Mouse (Mus musculus) myocyte (in vitro differentiated cells): ENCODE measurements around the gene Tmem208. TPM values are rescaled to one million over a fixed set of nuclear protein-coding genes. Genes with fewer than 3 reads are reported as not detected.

Source experiments
- H3K27me3 ChIP-seq: one replicate; pipeline ENCODE4 v1.6.1; 2011; ENCODE audit not compliant: control insufficient read depth, insufficient read depth, insufficient read length
- H3K36me3 ChIP-seq: one replicate; pipeline ENCODE4 v1.6.1; 2011; ENCODE audit not compliant: control insufficient read depth, insufficient read depth
- H3K4me2 ChIP-seq: one replicate; pipeline ENCODE4 v1.6.1; 2011; ENCODE audit warnings: low read depth, control low read depth
- H3K4me3 ChIP-seq: one replicate; pipeline ENCODE4 v1.5.1; 2011; ENCODE audit warnings: mild to moderate bottlenecking, control low read depth, moderate library complexity
- H3K79me2 ChIP-seq: one replicate; pipeline ENCODE4 v1.6.1; 2011; ENCODE audit not compliant: control insufficient read depth, insufficient read depth
- H3ac ChIP-seq: one replicate; pipeline ENCODE4 v1.6.1; 2011; ENCODE audit not compliant: control insufficient read depth, insufficient read length
- CEBPB ChIP-seq: IDR thresholded peaks from 2 replicates; pipeline ENCODE4 v1.6.1; 2011; ENCODE audit warnings: mild to moderate bottlenecking, moderate library complexity; ENCODE audit not compliant: poor library complexity, insufficient read depth, severe bottlenecking
- E2F4 ChIP-seq: IDR thresholded peaks from one replicate; pipeline ENCODE4 v1.6.1; 2011; ENCODE audit warnings: mild to moderate bottlenecking, control low read depth, moderate library complexity; ENCODE audit not compliant: insufficient read depth
- MAX ChIP-seq: IDR thresholded peaks from one replicate; pipeline ENCODE4 v1.6.1; 2011; ENCODE audit warnings: low read depth, mild to moderate bottlenecking, control low read depth
- MYOD1 ChIP-seq, 3 experiments: IDR thresholded peaks; one replicate each; pipeline ENCODE4 v1.6.1; 2011; ENCODE audit warnings: control low read depth in 2 of 3, low read depth in 2 of 3, mild to moderate bottlenecking in 2 of 3, moderate library complexity in 1 of 3; ENCODE audit not compliant: insufficient read length in 2 of 3, control insufficient read depth in 1 of 3
- MYOG ChIP-seq, 3 experiments: IDR thresholded peaks; one replicate each; pipeline ENCODE4 v1.6.1; 2011; ENCODE audit warnings: control low read depth in 2 of 3, low read depth in 2 of 3, mild to moderate bottlenecking in 2 of 3; ENCODE audit not compliant: insufficient read length in 2 of 3, control insufficient read depth in 1 of 3, insufficient read depth in 1 of 3
- POLR2A ChIP-seq: IDR thresholded peaks from one replicate; pipeline ENCODE4 v1.6.1; 2011; ENCODE audit warnings: low read depth, mild to moderate bottlenecking, control low read depth, moderate library complexity; ENCODE audit not compliant: insufficient read length
- POLR2AphosphoS2 ChIP-seq: IDR thresholded peaks from one replicate; pipeline ENCODE4 v1.6.1; 2011; ENCODE audit warnings: low read depth, control low read depth; ENCODE audit not compliant: insufficient read length
- REST ChIP-seq: IDR thresholded peaks from one replicate; pipeline ENCODE4 v1.6.1; 2011; ENCODE audit warnings: mild to moderate bottlenecking, control low read depth, moderate library complexity; ENCODE audit not compliant: insufficient read depth, insufficient read length
- SRF ChIP-seq: IDR thresholded peaks from one replicate; pipeline ENCODE4 v1.6.1; 2011; ENCODE audit warnings: low read depth; ENCODE audit not compliant: control insufficient read depth, insufficient read length
- TCF12 ChIP-seq: IDR thresholded peaks from one replicate; pipeline ENCODE4 v1.6.1; 2011; ENCODE audit warnings: mild to moderate bottlenecking, control low read depth; ENCODE audit not compliant: poor library complexity, insufficient read depth, severe bottlenecking
- TCF3 ChIP-seq: IDR thresholded peaks from one replicate; pipeline ENCODE4 v1.6.1; 2011; ENCODE audit warnings: low read depth, control low read depth; ENCODE audit not compliant: insufficient read length
- USF1 ChIP-seq: IDR thresholded peaks from one replicate; pipeline ENCODE4 v1.6.1; 2011; ENCODE audit warnings: low read depth, mild to moderate bottlenecking, control low read depth, moderate library complexity
- polyA plus RNA-seq: library from polyadenylated mRNA; unstranded; fragments of >200 nt; fragmentation: generic; extraction: Trizol; gene quantifications from one replicate; pipeline ENCODE4 v1.2.1, GENCODE M21; 2012; ENCODE audit warnings: missing spikeins

The Tmem208 gene
- polyA plus RNA-seq, 1 experiment = 109 TPM

DNA sequence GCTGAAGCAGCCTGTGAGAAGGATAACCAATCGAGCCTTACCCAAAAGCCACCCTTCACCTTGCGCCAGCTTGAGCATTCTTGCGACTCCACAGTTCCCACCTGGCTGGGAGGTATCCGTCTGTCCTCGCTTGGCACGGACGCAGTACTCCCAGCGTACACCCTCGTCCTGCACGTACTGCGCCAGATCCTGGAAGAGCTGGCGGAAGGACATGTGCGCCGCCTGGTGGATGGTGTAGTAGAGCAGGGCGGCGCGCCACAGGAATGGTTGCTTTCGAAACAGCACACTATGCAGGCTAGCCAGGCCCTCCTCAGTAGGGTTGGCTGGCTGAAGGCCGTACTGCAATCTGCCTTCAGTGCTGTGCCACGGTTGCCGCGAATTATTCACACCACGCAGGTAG lies 43.1 kb upstream of the Tmem208 start:
- Histone ChIP-seq H3K36me3 (peaks cover 4% of the 10 kb centered on the region), H3K27me3 (no peaks in the 10 kb centered on the region), H3K4me2 (no peak overlapping the region), H3ac (no peak overlapping the region), H3K79me2 (peaks cover 18% of the 10 kb centered on the region), H3K4me3 (no peak overlapping the region)
- TF ChIP-seq USF1 (no peak), MYOD1 (IDR thresholded peaks at IDR 0.05; ENCODE audit: control insufficient read depth in 1 of 3, insufficient read length in 2 of 3, low read depth in 2 of 3) (no peak), POLR2A (no peak), POLR2AphosphoS2 (peak; percentile 81), MYOG (IDR thresholded peaks at IDR 0.05; ENCODE audit: control insufficient read depth in 1 of 3, insufficient read depth in 1 of 3, insufficient read length in 2 of 3, low read depth in 2 of 3) (no peak), SRF (no peak), MAX (no peak), REST (no peak), E2F4 (no peak)

DNA sequence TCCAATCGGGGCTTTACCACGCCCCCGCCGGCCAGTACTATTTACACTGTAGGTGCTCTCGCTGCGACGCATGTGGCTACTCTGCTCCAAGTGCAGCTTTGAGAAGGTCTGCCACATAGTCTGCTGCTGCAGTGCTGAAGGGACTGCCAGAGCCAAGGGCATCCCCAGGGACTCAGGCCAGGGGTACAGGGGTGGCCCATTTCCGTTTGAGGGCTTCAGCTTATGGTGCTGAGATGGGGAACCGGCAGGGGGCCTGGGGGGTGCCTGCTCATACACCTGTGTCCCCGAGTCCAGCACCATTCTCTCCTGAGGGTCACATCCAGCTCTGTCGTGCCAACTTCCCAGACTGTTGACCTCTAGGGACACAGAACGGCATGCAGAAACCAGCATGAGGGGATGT lies 40.6 kb upstream of the Tmem208 start:
- no peak overlapping the region for H3K4me3 ChIP-seq
- no peak overlapping the region for H3K4me2 ChIP-seq
- H3K27me3 ChIP-seq = no peaks in the 10 kb centered on the region
- peaks cover 23% of the 10 kb centered on the region for H3K79me2 ChIP-seq
- H3K36me3 ChIP-seq = peaks cover 4% of the 10 kb centered on the region
- no peak overlapping the region for H3ac ChIP-seq
- no peak for TF ChIP-seq TCF3
- no peak for TF ChIP-seq SRF
- TF ChIP-seq MYOD1 (IDR thresholded peaks at IDR 0.05; ENCODE audit: control insufficient read depth in 1 of 3, insufficient read length in 2 of 3, low read depth in 2 of 3) = no peak
- no peak for TF ChIP-seq MAX
- TF ChIP-seq POLR2A = no peak
- TF ChIP-seq USF1 = no peak
- TF ChIP-seq TCF12 = no peak
- no peak for TF ChIP-seq CEBPB

DNA sequence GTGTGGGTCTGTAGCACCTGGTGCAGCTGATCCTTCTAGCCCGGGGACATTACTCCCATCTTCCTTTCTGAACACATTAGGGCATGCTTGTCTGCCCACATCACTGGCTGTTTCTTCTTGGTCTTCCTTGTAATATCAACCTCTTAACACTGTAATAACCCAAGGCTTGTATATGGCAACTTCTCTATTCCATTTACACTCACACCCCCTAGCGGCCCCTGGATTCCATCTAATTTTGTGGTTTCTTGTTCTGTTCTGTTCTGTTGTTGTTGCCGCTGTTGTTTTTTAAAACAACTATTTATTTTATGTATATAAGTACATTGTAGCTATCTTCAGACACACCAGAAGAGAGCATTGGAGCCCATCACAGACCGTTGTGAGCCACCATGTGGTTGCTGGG lies 39.2 kb upstream of the Tmem208 start:
- peaks cover 1% of the 10 kb centered on the region for H3K36me3 ChIP-seq
- H3K4me2 ChIP-seq = peak overlapping the region; percentile 87
- H3K27me3 ChIP-seq = no peaks in the 10 kb centered on the region
- H3ac ChIP-seq = no peak overlapping the region
- H3K79me2 ChIP-seq = peaks cover 23% of the 10 kb centered on the region
- no peak overlapping the region for H3K4me3 ChIP-seq
- no peak for TF ChIP-seq MYOD1 (IDR thresholded peaks at IDR 0.05; ENCODE audit: control insufficient read depth in 1 of 3, insufficient read length in 2 of 3, low read depth in 2 of 3)

DNA sequence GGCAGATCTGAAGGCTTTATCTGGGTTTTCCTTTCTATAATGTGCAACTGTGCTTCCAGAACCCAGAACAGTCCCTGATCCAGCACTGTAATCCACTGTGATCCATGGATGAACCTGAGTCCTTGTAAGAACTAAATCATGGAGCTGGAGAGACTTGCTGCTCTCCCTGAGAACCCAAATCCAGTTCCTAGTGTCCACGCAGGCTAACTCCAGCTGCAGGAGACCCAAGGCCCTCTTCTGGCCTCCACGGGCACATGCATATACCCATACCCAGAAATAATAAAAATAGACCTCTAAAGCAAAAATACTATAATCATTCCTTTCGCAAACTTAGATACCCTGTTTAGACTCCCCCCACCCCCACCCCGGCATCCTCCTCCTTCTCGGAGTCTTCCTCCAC lies 37.9 kb upstream of the Tmem208 start:
- peak overlapping the region; percentile 35 for H3K4me3 ChIP-seq
- H3K79me2 ChIP-seq = peaks cover 23% of the 10 kb centered on the region
- H3K36me3 ChIP-seq = no peaks in the 10 kb centered on the region
- H3K27me3 ChIP-seq = no peaks in the 10 kb centered on the region
- TF ChIP-seq MYOD1 (IDR thresholded peaks at IDR 0.05; ENCODE audit: control insufficient read depth in 1 of 3, insufficient read length in 2 of 3, low read depth in 2 of 3) (no peak), USF1 (no peak), CEBPB (no peak), MAX (no peak), MYOG (IDR thresholded peaks at IDR 0.05; ENCODE audit: control insufficient read depth in 1 of 3, insufficient read depth in 1 of 3, insufficient read length in 2 of 3, low read depth in 2 of 3) (no peak), REST (no peak)
- no peak overlapping the region for H3ac ChIP-seq
- H3K4me2 ChIP-seq = peak overlapping the region; percentile 87

DNA sequence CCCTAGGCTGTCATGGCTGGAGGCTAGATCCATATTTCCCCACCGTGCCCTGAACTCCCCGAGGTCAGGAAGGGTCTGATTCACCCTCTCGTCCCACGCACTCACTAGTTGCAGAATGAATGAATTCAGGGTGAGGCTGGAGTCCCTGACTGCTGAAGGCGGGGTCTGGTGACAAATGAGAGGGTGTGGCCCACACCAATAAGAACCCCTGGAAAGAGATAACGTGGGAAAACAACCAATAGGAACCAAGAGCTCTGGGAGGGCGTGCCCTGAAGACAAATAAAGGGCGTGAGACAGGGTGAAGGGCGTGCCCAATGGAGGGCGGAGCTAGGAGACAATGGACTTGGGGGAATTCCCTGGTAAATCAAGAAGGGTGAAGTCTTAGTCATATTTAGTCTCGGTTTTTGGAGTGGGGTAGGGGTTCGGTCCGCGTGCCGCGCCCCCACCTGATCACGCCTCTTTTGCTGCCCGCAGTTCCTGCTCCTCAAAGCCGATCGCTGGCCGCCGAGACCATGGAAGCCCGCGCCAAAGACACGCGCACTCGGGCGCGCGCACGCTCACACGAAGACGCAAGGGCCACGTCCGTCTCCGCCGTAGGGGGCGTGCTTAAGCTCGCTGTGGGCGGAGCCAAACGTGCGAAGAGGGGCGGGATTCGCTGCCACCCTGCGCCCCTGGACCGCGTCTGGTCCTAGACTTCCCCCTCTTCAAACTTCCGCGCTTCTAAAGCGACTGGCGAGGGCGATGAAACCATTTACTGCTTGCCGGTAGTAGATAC lies 37.0 kb upstream of the Tmem208 start:
- no peaks in the 10 kb centered on the region for H3K27me3 ChIP-seq
- peak overlapping the region; percentile 93 for H3K4me2 ChIP-seq
- peak overlapping the region; percentile 2 for H3ac ChIP-seq
- H3K4me3 ChIP-seq = peak overlapping the region; percentile 35
- TF ChIP-seq MYOG (IDR thresholded peaks at IDR 0.05; ENCODE audit: control insufficient read depth in 1 of 3, insufficient read depth in 1 of 3, insufficient read length in 2 of 3, low read depth in 2 of 3) (peak in 1 of 3 experiments; percentile 18), TCF3 (no peak), TCF12 (no peak), POLR2AphosphoS2 (peak; percentile 71), REST (no peak), MYOD1 (IDR thresholded peaks at IDR 0.05; ENCODE audit: control insufficient read depth in 1 of 3, insufficient read length in 2 of 3, low read depth in 2 of 3) (no peak), POLR2A (peak; percentile 84), SRF (peak; percentile 36)
- peaks cover 23% of the 10 kb centered on the region for H3K79me2 ChIP-seq
- H3K36me3 ChIP-seq = no peaks in the 10 kb centered on the region
